Mouse (Mus musculus): ENCODE results near the gene Dnmt3l. TPM values are rescaled to one million over a fixed set of nuclear protein-coding genes. Genes with fewer than 3 reads are reported as not detected.
"Not testable (repeated sequence)": the region's sequence is repeated elsewhere in the genome, so short reads cannot be mapped to it uniquely, and the experiment has no call there.

Dnmt3l gene
- polyA plus RNA-seq, 1 experiment, result 16.2 TPM

DNA sequence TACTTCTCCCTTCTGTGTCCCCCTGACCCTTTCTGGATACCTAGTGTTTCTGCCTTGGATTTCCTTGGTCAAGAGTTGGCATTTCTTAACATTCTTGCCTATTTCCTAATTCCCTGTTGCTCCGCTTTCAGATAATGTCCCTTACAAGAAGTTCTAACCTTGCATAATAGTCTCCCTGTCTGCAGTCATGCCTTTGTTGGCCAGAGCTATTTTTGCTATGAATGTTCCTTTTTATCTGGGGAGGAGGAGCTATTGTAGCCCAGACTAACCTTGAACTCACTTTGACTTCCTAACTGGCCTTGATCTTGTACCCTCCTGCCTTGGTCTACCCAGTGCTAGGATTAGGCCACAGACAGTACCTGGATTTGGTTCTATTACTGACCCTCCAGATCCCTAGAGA lies 26.3 kb upstream of the Dnmt3l start:
- no peak for TF ChIP-seq POLR2A (IDR thresholded peaks at IDR 0.05; ENCODE audit: control insufficient read depth, low read depth, low read length)
- TF ChIP-seq CTCF (IDR thresholded peaks at IDR 0.05; ENCODE audit: control insufficient read depth, insufficient read depth, insufficient replicate concordance, low read depth, low read length), result no peak
- peak overlapping the region; percentile 66 for H3K27ac ChIP-seq (ENCODE audit: control insufficient read depth, insufficient read depth, low read depth, low read length)
- no peak overlapping the region for H3K4me3 ChIP-seq (ENCODE audit: control insufficient read depth, low read depth, low read length)
- peaks cover 9% of the 10 kb centered on the region for H3K4me1 ChIP-seq (ENCODE audit: control insufficient read depth, insufficient read depth, low read length)
- no peaks in the 10 kb centered on the region for H3K27me3 ChIP-seq (ENCODE audit: control insufficient read depth, insufficient read depth, low read length)
- no peaks in the 10 kb centered on the region for H3K36me3 ChIP-seq (ENCODE audit: control insufficient read depth, insufficient read depth, low read length)

DNA sequence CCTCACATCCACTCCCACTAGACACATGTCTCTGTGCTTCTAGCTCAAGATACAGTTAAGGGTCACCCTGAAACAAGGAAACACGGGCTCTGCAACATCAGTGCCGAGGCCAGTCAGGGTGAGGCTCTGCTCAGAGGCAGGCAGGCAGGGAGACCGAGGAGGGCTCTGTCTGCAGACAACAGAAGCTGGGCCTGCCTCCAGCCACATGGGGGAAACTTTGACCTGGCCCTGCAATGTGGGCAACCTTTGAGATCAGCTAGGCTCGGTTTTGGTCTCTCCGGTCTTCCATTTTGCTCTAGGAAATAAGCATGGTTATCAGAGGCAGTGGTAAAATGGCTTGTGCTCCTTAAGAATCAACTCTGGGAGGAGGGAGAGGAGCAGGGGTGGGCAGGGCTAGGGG lies 25.4 kb upstream of the Dnmt3l start:
- no peak overlapping the region for H3K4me3 ChIP-seq (ENCODE audit: control insufficient read depth, low read depth, low read length)
- no peaks in the 10 kb centered on the region for H3K36me3 ChIP-seq (ENCODE audit: control insufficient read depth, insufficient read depth, low read length)
- peaks cover 9% of the 10 kb centered on the region for H3K4me1 ChIP-seq (ENCODE audit: control insufficient read depth, insufficient read depth, low read length)
- TF ChIP-seq CTCF (IDR thresholded peaks at IDR 0.05; ENCODE audit: control insufficient read depth, insufficient read depth, insufficient replicate concordance, low read depth, low read length) (no peak), POLR2A (IDR thresholded peaks at IDR 0.05; ENCODE audit: control insufficient read depth, low read depth, low read length) (no peak)
- H3K27me3 ChIP-seq (ENCODE audit: control insufficient read depth, insufficient read depth, low read length), result no peaks in the 10 kb centered on the region
- peak overlapping the region; percentile 7; the same call in 1 of the 2 replicates for H3K27ac ChIP-seq (ENCODE audit: control insufficient read depth, insufficient read depth, low read depth, low read length)

DNA sequence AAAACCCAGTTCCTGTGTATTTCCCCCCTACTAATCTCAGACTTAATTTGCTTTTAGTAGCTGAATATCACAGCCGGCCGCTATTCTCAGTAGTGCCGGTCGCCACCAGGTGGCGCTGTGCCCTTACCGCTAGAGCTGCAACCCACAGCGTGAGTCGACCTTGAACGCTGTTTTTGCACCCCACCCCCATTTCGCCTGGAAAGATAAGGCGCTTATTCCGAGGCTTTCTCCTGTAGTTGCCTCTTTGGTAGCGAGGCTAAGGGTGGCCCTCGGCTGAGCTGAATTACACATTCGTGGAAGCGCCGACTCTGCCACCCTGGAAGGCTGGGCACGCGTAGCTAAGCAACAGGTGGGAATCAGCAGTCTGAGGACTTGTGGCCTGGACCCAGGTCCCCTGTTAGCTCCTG lies 22.9 kb upstream of the Dnmt3l start:
- H3K36me3 ChIP-seq (ENCODE audit: control insufficient read depth, insufficient read depth, low read length), result no peaks in the 10 kb centered on the region
- peak overlapping the region; percentile 71 for H3K4me3 ChIP-seq (ENCODE audit: control insufficient read depth, low read depth, low read length)
- no peaks in the 10 kb centered on the region for H3K27me3 ChIP-seq (ENCODE audit: control insufficient read depth, insufficient read depth, low read length)
- no peak overlapping the region for H3K27ac ChIP-seq (ENCODE audit: control insufficient read depth, insufficient read depth, low read depth, low read length)
- TF ChIP-seq CTCF (IDR thresholded peaks at IDR 0.05; ENCODE audit: control insufficient read depth, insufficient read depth, insufficient replicate concordance, low read depth, low read length) (peak; percentile 98), POLR2A (IDR thresholded peaks at IDR 0.05; ENCODE audit: control insufficient read depth, low read depth, low read length) (no peak)
- peaks cover 4% of the 10 kb centered on the region for H3K4me1 ChIP-seq (ENCODE audit: control insufficient read depth, insufficient read depth, low read length)

DNA sequence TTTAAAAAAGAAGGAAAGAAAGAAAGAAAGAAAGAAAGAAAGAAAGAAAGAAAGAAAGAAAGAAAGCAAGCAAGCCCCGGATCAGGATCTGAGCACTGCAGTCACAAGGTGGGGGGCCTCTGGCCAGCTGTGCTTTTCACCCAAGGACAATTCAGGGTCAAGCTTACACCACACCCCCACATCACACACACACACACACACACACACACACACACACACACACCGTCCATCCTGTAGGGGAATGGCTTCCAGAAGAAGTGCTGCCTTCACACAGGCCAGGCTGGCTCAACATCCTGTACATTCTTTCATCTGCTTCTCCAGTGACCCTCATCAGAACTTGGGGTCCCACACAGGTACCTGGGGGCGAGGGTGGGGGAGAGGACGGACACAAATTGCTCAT lies 22.5 kb upstream of the Dnmt3l start:
- TF ChIP-seq CTCF (IDR thresholded peaks at IDR 0.05; ENCODE audit: control insufficient read depth, insufficient read depth, insufficient replicate concordance, low read depth, low read length), result no peak
- TF ChIP-seq POLR2A (IDR thresholded peaks at IDR 0.05; ENCODE audit: control insufficient read depth, low read depth, low read length), result no peak
- Histone ChIP-seq H3K4me3 (ENCODE audit: control insufficient read depth, low read depth, low read length) (no peak overlapping the region), H3K4me1 (ENCODE audit: control insufficient read depth, insufficient read depth, low read length) (peaks cover 4% of the 10 kb centered on the region), H3K36me3 (ENCODE audit: control insufficient read depth, insufficient read depth, low read length) (no peaks in the 10 kb centered on the region), H3K27ac (ENCODE audit: control insufficient read depth, insufficient read depth, low read depth, low read length) (no peak overlapping the region), H3K27me3 (ENCODE audit: control insufficient read depth, insufficient read depth, low read length) (no peaks in the 10 kb centered on the region)

DNA sequence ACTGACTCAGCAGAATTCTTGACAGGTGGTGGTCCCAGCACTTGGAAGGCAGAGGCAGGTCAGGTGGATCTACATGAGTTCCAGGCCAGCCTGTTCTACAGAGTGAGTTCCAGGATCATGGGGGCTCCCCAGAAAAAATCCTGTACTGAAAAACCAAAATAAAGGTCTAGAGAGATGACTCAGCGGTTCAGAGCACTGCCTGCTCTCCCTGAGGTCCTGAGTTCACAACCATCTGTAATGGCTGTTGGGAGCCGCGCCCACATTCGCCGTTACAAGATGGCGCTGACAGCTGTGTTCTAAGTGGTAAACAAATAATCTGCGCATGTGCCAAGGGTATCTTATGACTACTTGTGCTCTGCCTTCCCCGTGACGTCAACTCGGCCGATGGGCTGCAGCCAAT lies 21.8 kb upstream of the Dnmt3l start:
- not testable (repeated sequence) for H3K27ac ChIP-seq (ENCODE audit: control insufficient read depth, insufficient read depth, low read depth, low read length); H3K4me1 ChIP-seq (ENCODE audit: control insufficient read depth, insufficient read depth, low read length); H3K36me3 ChIP-seq (ENCODE audit: control insufficient read depth, insufficient read depth, low read length); H3K4me3 ChIP-seq (ENCODE audit: control insufficient read depth, low read depth, low read length); H3K27me3 ChIP-seq (ENCODE audit: control insufficient read depth, insufficient read depth, low read length)

DNA sequence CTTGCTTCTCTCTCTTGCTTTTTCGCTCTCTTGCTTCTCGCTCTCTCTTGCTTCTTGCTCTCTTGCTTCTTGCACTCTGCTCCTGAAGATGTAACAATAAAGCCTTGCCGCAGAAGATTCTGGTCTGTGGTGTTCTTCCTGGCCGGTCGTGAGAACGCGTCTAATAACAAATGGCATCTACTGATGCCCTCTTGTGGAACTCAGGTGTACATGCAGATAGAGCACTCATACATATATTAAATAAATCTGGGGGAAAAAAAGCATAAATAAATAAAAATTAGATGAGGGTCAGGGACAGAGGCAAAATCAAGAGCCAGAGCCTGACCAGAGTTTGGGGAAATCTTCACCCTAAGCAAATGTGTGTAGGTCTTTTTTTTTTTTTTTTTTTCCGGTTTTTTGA lies 16.3 kb upstream of the Dnmt3l start:
- not testable (repeated sequence) for H3K4me1 ChIP-seq (ENCODE audit: control insufficient read depth, insufficient read depth, low read length); H3K36me3 ChIP-seq (ENCODE audit: control insufficient read depth, insufficient read depth, low read length); H3K27me3 ChIP-seq (ENCODE audit: control insufficient read depth, insufficient read depth, low read length); H3K27ac ChIP-seq (ENCODE audit: control insufficient read depth, insufficient read depth, low read depth, low read length); H3K4me3 ChIP-seq (ENCODE audit: control insufficient read depth, low read depth, low read length)

DNA sequence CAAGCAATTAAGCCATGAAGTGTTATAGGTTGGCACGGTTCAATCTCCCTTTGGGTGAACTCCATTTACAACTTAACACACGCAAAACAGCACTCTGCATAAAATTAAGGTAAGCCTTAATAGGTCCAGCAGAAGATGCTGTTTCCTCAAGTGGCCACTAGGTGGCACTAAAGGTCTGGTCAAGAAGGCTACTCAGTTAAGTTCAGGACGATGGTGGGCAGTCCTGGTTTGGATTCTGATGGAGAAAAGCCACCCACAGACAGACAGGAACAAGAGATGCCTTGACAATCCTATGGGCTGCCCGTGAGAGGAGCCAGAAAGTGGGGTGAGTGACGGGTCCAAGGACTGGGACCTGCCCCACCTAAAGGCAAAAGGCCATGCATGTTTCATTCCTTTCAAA lies 13.6 kb upstream of the Dnmt3l start:
- H3K4me3 ChIP-seq (ENCODE audit: control insufficient read depth, low read depth, low read length), result no peak overlapping the region
- peak; percentile 44; the same call in 1 of the 2 replicates for TF ChIP-seq CTCF (IDR thresholded peaks at IDR 0.05; ENCODE audit: control insufficient read depth, insufficient read depth, insufficient replicate concordance, low read depth, low read length)
- TF ChIP-seq POLR2A (IDR thresholded peaks at IDR 0.05; ENCODE audit: control insufficient read depth, low read depth, low read length), result no peak

DNA sequence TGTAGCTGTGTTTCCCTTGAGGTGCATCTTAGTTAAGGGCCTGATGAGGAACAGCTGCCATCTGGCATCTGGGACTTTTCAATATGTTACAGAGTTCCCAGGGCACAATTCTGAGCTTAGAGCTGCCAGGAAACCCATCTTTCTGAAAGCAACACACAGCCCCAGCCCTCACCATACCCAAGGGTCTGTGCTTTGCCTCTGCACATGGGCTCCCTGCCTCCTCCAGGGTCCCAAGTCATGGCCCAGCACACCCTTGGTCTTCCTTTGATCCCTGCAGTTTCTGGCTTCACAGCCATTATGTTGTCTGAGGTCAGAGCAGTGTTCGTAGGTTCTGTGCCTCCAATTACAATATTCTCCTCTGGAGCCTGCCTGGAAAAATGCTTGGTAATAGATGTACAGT lies 12.7 kb upstream of the Dnmt3l start:
- H3K36me3 ChIP-seq (ENCODE audit: control insufficient read depth, insufficient read depth, low read length), result no peaks in the 10 kb centered on the region
- no peak overlapping the region for H3K4me3 ChIP-seq (ENCODE audit: control insufficient read depth, low read depth, low read length)
- no peak overlapping the region for H3K27ac ChIP-seq (ENCODE audit: control insufficient read depth, insufficient read depth, low read depth, low read length)
- no peaks in the 10 kb centered on the region for H3K27me3 ChIP-seq (ENCODE audit: control insufficient read depth, insufficient read depth, low read length)
- TF ChIP-seq CTCF (IDR thresholded peaks at IDR 0.05; ENCODE audit: control insufficient read depth, insufficient read depth, insufficient replicate concordance, low read depth, low read length) (no peak), POLR2A (IDR thresholded peaks at IDR 0.05; ENCODE audit: control insufficient read depth, low read depth, low read length) (no peak)
- H3K4me1 ChIP-seq (ENCODE audit: control insufficient read depth, insufficient read depth, low read length), result no peaks in the 10 kb centered on the region

More for the DNA sequence above, 13.6 kb upstream of the Dnmt3l start:
- H3K27ac ChIP-seq (ENCODE audit: control insufficient read depth, insufficient read depth, low read depth, low read length), result no peak overlapping the region
- no peaks in the 10 kb centered on the region for H3K4me1 ChIP-seq (ENCODE audit: control insufficient read depth, insufficient read depth, low read length)
- H3K27me3 ChIP-seq (ENCODE audit: control insufficient read depth, insufficient read depth, low read length), result no peaks in the 10 kb centered on the region
- no peaks in the 10 kb centered on the region for H3K36me3 ChIP-seq (ENCODE audit: control insufficient read depth, insufficient read depth, low read length)

Data from testis, adult 2 months (tissue).